Mouse (Mus musculus): ENCODE measurements at regions not wholly inside any gene's neighbourhood (a gene's known extent, or its start where the extent isn't known, plus 50 kb on each side); places are given as distances from the start of the nearest gene placed in this dataset.

DNA sequence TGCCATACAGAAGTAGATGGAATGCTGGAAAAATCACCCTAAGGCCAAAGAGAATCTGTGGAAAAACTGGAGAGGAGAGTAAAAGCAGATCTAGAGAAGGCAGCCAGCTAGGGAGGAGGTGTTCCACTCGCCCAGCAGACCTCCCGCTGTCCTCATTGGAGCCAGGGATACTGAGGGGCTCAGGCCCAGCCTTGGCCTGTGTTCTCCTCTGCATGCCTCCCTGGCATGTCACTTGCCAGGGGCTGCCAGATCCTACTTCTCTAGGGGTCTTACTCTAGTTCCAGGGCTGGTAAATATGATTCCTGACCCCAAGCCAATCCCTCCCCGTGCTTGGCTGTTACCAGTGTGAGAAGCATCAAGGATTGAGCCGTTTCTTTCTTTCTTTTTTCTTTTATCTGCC, 59.5 kb upstream of the Cdon start:
- no peak for TF ChIP-seq POLR2A (IDR thresholded peaks at IDR 0.05; ENCODE audit: low read depth, low read length)
- TF ChIP-seq CTCF (conservative IDR thresholded peaks at IDR 0.05; ENCODE audit: insufficient read depth, insufficient read length, low read depth, low read length): no peak

Measured in kidney, adult 2 months (tissue).